Mouse (Mus musculus) natural killer cell, adult 2 months (primary cell): ENCODE results near the gene Stx8.
A peak's percentile ranks its signal among the peaks of the same experiment; 100 is the strongest.

Experiments
- DNase-seq, 2 experiments: peaks; one replicate each; pipeline ENCODE4 v3.0.0; 2022; ENCODE audit warnings: low spot score in 2 of 2

Gene Stx8

DNA sequence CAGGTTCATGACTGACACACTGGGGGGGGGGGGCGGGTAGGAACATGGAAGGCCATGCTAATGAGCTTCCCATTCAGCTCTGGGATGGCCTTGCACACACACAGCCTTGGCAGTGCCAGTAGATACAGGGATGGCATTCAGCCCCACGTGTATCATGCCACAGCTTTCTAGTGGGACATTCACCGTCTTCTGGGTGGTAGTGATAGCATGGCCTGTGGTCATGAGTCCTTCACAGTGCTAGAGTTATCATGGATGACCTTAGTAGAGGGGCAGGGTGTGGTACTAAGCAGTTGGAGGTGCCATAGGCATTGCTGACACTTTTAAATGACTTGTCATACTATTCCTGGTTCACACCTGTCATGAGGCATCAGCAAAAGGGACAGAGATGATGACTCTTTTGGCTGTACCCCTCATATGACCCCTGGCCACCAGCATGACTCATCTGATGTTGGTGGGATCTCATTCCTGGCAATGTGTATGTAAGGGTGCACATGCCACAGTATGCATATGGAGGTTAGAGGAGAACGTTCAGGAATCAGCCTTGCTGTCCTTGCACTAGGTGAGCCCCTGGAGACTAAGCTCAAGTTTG, 69.4 kb downstream of the Stx8 start:
- no peak for DNase-seq

DNA sequence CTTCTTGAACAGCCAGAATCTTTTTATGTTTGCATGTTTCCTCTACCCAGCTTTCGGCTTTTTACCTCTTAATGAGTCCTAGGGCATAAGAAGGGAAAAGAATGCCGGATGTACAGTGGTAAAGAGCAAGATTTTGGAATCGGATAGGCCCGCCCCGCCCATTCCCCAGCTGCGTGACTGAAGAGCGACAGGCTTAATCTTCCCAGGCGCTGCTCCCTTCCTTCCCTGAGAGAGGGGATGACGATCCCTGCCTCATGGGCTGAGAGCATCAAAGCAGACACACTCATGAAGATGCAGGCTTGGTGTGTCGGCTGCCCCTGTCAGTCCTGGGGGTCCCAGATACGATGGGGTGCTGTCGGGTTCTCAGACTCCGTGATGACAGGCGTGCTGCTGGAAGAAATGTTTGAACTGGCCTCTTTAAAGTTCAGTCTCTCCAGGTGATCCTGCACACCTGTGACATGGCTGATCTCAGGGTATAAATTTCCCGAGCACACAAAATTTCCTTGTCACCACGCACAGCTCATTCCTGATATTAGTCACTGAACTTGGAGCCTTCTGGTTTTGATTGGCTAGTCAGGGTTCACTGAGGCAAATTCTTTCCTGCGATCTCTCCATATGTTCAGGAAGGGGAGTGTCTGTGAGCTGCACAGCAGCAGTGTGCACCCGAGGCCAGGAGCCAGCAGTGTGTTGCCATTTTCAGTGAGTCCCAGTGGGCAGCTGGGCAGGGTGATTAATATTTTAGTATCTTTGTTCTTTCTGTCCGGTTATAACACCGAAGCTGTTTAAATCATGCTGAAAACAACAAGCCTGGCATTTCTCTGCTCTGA, 70.4 kb downstream of the Stx8 start:
- DNase-seq, result no peak

DNA sequence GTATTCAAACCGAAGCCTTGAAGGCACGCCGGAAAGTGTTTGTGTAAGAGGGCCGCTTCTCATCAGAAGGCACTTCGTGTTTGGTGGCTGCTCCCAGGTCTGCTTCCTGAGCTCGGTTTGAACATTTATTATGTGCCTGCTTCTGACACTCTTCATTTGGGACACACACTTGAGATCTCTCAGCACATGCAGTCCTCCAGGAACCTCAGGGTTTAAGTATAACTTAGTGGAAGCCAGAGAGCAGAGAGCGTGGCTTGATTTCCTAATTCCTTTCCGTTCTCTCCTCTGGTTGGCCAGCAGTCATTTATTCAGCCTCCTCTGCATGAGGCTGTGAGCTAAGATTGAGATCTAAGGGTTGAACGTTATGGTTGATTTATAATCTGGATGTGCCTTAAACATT, 71.1 kb downstream of the Stx8 start:
- DNase-seq, result no peak

DNA sequence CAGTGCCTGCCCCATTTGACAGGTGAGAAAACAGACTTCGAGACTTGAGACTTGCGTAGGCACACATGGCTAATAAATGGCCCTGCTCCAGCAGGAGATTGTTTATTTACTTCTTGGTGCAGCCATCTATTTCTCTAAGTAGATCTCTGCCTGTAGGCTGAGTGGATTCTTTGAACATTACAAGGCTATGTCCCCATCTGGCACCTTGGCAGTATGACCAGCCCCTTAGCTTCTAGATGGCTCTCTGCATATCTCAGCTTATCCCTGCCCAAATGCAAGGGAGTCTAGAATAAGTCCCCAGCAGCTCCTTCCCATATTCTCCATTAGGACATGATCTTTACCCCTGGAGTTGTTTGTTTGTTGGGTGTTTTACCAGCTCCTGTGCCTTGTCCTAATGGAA, 72.1 kb downstream of the Stx8 start:
- DNase-seq, result no peak

DNA sequence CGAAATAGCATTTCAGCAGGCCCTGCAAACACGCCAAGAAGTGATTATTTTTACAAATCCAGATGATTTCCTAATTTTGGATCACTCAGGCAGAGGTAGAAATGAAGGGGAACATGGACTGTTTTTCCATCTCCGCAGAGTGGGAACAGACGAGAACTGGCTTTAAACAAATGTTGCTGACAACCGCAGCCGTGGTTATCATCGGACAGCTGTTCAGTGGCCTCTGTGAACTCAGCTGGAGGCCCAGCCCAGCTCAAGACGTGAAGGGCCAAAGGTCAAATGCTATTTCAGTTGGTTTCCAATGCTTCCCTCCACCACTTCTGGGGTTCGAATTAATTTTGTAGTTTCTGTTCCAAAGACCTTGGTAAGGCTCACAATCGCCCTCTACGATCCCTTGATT, 78.2 kb downstream of the Stx8 start:
- no peak for DNase-seq

DNA sequence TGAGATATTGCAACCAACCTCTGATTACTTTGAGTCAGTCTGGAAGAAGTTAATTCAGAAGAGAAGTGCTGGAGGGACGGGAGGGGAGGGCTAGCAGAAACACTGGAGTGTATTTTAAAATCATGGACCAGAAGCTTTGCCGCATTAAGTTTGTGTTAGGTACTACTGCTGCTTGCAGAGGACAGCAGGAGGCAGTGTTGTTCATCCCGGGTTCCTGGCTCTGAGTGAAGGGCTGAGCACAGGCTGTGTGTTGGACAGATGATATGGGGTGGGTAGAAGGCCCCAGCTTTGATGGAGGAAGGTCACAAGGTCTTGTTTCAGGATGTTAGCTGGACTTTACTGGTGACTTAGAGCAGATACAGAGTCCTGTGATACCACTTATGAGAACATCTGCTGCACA, 80.9 kb downstream of the Stx8 start:
- DNase-seq, result no peak

DNA sequence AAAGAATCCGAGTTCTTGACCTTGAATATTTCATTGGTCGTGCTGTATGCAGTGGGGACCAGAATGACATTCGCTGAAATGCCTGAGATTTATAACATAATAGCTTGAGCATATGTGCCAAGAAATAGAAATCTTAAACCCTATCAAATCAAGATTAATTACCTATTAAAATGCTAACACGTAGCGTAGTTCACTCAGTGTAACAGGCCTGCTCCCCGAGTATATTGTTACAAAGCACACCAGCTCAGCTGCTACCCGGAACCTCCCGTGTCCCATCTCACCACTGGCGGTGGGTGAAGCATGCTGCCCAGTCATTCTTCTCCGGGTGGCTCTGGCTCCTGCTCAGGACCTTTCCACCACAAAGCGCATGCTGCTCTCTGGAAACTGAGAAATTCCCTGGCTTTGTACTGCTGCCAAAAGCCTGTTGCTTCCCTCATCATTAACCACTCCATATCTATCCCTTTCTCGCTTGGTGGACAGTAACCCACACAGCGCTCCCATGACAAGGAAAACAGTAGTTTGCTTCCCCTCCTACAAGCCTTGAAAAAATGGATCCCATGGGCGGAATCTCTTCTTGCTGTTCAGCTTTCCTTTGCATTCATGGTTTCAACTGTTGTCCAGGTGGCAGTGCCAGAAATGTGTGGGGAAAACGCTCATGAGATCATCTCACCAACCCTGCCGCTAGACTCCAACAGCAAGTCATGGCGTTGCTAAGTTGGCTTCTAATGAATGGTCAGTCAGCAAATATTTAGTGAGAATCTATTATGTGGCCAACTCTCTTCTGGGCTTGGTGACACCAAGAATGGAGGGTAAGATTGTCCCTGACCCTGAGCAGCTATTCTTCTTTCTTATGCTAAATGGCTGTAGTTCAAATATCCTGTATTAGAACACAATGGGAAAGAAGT, 83.5 kb downstream of the Stx8 start:
- no peak for DNase-seq

DNA sequence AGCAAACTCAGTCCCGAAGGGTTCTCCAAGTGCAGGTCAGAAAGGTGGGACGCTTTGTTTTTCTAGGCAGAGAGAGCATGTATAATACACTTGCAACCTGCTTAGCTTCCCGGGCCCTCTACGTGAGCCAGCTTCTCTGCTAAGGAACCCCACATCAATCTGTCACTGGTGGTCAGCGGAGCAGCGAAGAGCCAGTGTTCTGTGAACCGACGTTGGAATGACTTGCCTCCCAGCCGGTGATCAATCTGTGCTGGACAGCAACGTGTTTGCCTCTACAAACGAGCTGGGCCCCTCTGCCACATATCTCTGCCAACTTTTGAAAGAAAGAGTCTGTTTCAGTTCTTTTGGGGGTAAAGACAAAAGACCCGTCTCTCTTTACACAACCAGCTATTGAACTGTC, 84.7 kb downstream of the Stx8 start:
- no peak for DNase-seq

DNA sequence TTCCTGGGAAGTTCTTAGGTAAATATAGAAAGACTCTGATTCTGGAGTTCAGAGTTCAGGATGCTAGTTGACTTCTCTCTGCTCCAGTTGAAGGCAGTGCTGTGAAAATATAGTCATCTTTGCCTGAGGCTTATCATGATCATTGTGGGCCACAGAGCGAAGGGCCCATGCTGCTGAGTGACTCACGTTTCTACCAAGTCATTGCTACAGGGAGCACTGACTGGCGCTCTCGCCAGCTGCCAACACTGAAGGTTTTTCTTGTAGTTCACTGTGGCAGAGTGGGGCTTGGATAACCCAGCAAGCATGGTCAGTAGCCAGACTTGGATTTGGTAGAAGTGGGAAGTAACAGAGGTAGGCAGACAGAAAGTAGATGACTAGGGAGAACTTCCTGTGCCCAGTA, 85.3 kb downstream of the Stx8 start:
- no peak for DNase-seq

DNA sequence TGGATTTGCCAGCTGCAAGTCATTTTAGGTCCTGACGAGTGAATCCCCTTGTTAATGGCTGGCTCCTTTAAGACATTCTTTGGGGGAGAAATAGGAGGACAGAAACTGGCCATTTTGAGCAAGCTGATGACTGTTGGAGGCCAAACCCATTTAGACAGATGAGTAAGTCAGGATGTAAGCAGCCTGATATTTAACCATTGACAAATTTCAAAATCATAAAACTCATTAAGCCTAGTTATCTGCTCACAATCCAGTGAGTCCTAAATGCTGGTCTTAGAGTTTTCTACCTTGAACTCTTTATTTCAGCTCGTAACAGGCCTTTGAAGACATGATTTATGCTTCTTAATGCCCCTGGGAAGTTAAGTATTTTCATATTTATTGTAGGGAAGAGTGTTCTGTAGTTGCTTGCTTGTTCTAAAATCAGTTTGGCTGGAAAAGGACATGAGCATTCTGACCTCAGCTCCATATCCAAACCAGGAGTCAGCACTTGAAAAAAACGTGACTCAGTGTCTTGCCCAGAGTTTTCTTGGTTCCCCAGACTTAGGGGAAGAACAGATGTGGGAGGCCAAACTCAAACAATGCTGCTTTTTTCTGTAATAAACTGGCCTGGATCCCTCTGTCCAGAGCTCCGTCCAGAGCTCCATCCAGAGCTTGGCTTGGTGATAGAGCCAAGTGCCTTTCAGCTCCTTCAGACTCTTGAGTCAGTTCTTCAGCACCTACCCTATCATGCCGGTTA, 92.6 kb downstream of the Stx8 start:
- DNase-seq, result no peak

DNA sequence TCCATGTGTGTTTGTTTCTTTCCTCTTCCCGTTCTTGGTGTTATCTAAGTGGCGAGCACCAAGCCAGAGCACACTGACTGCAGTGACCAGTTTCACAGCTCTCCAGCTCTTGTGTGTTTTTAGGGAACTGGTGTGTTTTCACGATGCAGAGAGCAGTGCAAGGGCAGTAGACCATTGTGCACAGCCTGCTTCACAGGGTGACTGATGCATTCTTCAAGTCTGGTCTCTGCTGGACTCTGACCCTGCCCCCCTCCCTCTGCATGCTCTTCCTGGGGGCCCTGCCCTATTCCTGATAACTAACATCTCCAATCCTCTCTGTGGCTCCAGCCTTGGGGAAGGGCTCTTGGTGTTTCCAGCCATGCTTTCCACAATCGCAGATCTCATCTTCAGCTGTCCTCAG, 94.7 kb downstream of the Stx8 start:
- no peak for DNase-seq

DNA sequence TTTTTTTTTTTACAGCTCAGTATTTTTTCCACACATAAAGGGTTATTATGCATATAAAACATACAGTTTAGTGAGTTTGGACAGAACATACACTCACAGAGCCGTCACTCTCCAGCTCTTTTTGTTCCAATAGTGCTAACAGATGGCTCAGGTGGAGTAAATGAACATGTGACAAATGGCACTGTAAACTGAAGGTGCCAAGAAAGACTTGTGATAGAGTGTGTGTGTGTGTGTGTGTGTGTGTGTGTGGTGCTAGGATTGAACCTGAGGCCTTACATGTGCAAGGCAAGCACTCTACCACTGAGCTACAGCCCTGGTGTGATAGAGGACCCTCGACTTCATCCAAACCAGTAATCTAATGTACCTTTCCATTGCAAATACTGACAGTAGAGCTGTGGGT, 96.1 kb downstream of the Stx8 start:
- DNase-seq, result no peak

DNA sequence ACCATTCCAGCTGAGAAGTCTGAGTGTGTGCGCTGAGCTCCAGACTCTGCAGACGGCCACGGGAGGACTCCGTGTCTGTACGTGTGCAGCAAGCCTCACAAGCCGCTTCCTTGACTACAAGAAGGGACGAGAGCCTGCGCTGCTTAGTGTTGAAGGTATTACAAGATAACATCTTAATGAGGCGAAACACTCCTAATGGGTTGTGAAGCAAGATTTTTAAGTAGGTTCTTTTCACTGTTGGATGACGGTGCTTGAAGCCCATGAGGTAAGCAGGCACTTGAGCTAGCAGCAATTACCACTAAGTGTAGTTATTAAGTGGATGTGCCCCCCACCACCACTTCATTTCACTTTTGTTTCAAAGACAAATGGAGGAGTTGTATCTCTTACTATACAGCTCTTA, 101.8 kb downstream of the Stx8 start:
- DNase-seq, result no peak

DNA sequence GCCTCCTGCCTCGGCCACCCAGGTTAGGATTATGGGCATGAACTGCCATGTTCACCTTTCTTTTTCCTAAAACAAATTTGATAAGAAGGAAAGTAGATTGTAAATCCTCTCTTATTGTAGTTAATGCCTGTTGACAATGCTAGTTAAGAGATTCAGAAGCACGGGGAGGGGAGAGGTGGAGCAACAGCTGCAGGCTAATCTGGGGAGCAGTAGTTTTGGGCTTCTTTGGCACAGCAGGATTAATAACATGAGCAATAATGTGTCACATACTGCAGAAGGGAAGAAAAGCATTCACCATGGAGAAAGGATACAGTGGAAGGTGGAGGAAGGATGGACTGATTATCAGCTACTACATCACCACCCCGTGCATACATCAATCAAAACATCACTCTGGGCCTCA, 104.1 kb downstream of the Stx8 start:
- DNase-seq, result no peak

DNA sequence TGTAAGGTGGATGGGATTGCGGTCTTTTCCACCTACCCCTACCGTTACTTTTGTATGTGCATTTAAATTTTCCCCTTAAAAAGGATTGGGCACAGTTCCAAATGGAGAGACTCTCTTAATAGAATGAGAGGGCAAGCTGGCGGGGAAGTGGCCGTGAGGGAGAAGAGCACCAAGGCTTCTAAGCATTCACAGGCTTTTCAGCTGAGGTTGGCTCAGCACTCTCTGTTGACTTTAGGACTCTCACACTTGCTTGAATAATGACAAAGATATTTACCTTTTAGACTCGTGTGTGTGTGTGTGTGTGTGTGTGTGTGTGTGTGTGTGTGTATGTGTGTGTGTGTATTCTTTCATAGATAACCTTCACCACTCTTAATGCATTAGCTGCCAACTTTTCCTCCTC, 105.8 kb downstream of the Stx8 start:
- DNase-seq, result no peak

DNA sequence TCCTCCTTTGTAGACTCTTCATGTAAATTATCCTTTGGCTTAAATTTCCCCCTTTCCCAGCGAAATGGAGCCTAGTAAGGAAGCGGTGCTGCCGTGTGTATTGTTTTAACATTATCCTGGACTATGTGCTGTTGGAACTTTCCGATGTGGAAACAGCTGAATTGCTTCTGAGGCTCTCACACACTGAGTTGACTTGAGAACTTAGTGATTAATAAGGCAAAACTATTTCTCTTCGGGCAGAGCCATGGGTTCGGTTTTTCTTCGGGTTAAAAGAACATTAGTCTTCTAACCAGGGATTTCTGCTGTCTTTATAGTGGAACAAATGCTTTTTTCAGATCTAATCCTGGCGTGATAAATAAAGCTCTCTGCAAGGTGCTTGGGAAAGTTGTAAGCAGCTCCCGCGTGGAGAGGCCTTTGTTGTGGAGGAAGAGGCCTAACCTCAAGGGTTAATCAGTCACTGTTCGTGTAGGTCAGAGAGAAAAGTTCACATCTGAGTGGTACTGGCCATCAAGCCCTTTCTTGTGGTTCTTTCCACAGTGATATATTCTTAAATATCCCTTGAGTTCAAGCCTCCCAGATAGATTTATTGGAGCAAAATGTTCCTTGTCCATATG, 106.7 kb downstream of the Stx8 start:
- DNase-seq, result no peak

DNA sequence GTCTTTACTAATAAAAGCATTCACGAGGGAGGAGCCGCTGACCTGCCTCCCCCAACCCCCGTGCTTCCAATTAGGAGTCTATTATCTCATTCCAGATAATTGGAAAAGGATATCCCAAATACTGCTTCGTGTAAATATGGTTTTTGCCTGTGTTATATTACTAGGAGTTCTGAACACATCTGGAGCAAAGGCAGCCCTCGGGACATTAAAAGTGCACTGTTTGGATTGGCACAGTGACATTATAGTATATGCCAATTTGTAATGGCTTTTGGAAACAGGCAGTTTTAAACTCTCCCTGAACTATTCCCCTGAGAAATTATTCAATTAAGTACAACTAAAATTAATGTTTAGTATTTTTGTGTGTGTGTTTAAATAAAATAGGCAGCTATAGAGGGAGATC, 108.7 kb downstream of the Stx8 start:
- no peak for DNase-seq

DNA sequence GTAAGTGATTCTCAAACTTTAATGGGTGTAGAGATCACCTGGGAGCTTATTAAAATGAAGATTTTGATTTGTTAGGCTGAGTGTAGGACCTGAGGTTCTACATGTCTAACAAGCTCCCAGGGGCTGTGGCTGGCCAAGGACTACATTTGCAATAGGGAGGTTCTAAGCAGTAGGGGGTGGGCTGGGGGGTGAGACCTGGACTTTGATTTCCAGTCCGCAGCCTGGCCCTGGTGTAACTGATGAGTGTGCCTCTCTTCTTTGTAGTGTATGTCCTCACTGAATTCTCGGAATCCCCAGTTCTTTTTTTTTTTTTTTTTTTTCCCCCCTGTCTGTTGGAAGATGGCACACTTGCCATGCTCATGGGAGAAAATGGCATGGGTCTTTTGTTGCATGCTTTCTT, 109.3 kb downstream of the Stx8 start:
- no peak for DNase-seq

DNA sequence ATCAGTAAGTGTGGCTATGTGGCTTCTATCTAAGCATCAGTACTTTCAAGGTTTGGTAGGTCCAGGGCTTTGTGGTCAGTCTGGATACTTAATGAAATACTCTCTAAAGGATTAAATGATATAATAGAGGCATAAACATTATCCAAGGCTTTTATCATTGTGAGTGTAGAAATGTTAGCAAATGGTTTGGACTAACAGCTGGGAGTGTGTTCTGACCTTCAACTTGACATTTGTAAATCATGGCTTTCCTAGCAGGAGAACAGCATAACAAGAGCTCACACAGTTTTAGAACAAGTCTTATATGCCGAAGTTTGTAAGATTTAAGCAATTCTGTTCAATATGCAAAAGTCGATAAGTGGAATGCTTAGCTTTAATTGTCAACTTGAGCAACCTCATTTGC, 113.8 kb downstream of the Stx8 start:
- DNase-seq, result no peak

DNA sequence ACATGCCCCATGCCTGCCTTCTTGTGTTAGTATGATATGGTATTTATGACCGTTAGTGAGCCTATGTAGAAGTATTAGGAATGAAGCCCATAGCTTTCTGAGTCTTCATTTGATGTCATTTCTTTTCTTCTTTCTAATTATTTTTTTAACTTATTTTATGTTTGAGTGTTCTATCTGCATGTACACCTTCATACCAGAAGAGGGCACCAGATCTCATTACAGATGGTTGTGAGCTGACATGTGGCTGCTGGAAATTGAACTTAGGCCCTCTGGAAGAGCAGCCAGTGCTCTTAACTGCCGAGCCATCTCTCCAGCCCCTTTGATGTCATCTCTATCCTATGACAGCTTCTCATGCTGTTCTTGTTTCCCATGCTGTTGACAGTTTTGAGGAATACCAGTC, 115.0 kb downstream of the Stx8 start:
- no peak for DNase-seq

DNA sequence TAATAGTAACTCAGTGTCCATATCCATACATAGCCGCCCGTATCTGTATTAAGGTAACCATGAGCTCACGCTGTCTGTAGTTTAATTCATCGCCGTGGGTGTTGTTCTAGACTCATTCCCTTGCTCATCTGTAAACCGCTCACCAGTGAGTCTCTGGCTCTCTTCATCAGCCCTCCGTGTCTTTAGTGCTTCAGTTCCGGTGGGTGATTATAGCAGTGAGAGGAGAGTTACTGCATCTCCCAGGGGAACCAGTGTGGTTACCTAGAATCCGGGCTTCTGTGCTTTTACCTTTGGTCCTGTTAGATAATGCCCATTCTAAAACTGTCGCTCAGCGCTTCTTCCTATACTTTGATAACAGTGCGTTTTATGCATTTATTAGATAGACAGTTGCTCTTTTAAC, 116.8 kb downstream of the Stx8 start:
- DNase-seq, result peak in 1 of 2 experiments; percentile 3

DNA sequence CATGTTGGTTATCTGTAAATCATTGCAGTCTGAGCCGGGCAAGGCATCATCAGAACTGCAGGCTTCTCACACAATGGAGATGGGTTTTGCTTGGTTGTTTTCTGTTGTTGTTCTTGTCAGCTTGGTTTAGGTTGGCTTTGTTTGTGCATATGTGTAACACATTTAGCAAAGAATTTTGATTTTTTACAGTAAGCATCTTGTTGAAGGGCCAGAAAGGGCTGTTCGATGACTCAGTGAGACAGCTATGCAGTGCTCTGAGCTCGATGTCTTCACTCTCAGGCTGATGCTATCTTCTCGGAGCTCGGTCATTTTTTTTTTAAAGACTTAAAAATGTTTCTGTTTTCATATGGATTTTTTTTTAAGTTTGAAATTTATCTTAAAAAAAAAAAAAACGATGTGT, 117.6 kb downstream of the Stx8 start:
- DNase-seq, result no peak
